Mouse (Mus musculus) brain, embryonic 14.5 days (tissue): ENCODE measurements around the gene Phactr3.

Source experiments
- CTCF ChIP-seq: fragments of 200-500 bp; IDR thresholded peaks from 2 replicates; pipeline ENCODE4 v1.5.1; 2012; ENCODE audit warnings: inconsistent platforms, mild to moderate bottlenecking, moderate library complexity, borderline replicate concordance; ENCODE audit not compliant: insufficient read depth, insufficient read length; ENCODE audit errors: extremely low read depth
- POLR2A ChIP-seq: fragments of 200-500 bp; IDR thresholded peaks from 2 replicates; pipeline ENCODE4 v1.6.1; 2012; ENCODE audit warnings: mild to moderate bottlenecking, inconsistent platforms, borderline replicate concordance; ENCODE audit not compliant: poor library complexity, insufficient read depth, insufficient read length, severe bottlenecking; ENCODE audit errors: extremely low read depth

DNA sequence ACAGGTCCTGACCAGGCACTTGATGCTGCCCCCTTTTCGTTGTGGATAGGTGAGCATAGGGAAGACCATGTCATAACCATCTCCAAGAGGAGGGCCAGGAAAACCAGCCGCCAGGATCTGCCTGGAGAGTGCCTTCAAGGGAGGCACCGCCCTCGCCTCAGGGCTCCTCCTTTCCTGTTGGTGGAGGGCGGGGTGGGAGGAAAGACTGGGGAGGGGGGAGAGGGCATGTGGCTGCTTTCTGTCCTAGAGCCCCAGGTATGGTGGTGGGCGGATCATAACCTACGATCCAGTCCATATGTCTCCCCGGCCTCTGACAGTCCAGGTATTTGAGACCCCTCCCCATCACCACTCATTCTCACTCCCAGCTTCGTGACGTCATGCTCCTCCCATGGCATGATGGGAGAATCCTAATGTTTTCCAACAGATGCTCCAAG lies 22.7 kb downstream of the Phactr3 start:
- TF ChIP-seq CTCF (no peak), POLR2A (no peak)
